Mouse (Mus musculus) adrenal gland, postnatal 36 days (tissue): ENCODE measurements at regions not wholly inside any gene's neighbourhood (a gene's known extent, or its start where the extent isn't known, plus 50 kb on each side); places are given as distances from the start of the nearest gene placed in this dataset.

Experiments
- DNase-seq, 2 experiments: peaks; one replicate each; pipeline ENCODE4 v3.0.0; 2021; ENCODE audit warnings: mixed read lengths in 1 of 2

DNA sequence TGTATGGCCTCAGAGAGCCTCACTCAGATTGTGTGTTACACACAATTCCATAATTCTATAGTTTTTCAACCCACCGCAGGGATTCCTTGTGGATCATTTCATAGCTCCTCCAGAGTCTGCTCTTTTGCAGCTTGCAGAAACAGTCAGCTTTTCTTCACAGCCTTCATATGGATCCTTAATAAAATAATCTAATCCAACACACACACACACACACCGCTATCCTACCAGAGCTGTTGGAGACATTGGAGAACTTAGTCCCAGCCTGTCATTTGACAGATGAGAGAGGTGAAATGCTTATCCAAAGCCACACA lies 71.2 kb upstream of the Foxo1 start:
- DNase-seq = no peak

DNA sequence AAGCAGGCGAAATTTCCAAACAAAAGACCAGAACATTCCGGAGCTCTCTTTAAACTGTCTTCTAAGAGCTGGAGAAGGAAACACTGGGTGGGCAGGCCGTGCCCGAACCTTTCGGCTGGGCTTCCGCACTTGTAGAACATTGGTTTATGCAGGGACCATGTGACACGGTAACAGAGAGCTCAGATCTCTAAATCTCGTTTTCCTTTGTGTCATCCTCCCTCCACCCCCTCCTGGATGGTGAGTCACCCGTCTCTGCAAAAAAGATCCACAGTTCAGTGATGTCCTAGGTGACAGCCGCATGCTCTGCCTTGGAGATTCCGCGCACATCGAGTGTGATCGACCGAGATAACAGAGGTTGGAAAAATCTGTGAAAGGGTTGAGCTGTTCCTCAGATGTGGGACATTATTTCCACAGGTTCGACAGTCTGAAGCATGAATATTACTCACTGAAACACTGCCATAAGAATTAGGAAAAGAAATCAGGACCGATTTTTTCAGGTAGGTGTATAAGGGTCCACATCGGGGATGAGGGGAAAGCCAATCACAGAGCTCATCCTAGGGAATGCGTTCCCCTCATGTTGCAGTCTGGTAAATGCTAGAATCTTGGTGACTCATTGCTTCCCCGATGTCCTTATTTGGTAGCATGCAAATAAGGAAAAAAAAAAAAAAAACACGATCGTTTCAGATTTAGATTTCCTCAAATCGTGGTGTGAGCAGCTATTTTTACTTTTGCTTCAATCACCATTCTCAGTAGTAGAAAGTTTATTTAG lies 70.0 kb upstream of the Foxo1 start:
- peak; percentile 88 to 90 for DNase-seq

DNA sequence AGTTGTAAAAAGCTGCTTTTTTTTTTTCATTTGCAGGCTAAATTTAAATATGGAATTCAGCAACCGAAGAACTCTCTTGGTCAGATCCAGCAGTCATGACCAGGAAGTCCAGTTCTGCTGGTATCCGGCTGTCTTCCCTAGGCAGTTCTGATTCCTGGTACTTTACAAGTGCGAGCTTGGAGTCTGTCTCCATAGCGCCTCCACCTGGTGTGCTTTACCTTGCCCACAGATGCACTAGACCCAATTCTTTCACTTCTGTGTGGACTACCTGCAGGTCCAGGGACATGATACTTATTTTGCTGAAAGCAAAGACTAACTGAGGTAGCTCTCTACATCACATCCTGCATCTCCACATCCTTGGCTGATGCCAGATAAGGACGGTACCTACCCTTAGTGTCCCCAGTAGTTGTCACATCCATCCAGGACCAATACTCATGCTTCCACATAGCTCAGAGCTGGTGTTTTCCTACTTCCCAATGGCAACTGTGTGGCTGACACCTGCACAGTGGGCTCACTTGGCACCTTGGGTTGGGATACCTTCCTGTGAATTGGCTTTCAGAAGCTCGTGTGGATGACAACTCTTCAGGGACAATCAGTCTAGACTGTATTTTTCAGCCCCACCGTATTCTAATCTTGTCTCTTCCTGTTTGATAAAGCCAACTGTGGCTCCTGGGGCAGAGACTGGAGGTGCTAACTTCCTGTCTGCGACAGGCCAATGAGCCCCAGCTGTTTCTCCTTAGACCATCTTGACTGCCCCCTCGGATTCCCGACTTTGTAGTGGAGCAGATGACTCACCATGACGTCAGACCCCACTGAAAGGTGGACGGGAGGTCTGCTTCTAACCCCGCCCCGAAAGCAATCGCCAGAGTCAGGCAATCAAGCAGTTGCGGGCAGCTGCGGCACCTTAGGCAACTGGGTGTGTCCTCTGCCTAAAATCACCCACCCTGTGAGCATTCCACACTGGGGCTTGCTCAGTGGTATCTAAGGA lies 69.1 kb upstream of the Foxo1 start:
- DNase-seq = peak; percentile 65 to 70

DNA sequence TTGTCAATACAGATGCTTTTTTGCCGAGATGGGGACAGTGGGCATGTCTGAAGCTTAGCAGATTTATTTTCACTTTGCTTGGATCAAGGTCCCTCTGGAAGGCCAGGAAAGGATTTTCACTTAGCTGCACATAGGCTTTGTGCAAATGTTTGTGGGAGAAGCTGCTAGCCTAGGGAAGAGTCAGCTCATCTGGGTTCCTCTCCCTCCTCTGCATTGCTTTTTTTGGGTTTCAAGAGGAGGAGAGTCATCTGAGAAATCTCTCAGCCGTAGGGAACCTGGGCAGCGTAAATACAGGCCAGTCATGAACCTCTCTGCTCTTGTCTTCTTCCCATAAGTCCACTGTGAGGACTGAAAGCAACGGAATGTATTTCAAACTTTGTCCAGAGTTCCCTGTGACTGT lies 68.0 kb upstream of the Foxo1 start:
- no peak for DNase-seq

DNA sequence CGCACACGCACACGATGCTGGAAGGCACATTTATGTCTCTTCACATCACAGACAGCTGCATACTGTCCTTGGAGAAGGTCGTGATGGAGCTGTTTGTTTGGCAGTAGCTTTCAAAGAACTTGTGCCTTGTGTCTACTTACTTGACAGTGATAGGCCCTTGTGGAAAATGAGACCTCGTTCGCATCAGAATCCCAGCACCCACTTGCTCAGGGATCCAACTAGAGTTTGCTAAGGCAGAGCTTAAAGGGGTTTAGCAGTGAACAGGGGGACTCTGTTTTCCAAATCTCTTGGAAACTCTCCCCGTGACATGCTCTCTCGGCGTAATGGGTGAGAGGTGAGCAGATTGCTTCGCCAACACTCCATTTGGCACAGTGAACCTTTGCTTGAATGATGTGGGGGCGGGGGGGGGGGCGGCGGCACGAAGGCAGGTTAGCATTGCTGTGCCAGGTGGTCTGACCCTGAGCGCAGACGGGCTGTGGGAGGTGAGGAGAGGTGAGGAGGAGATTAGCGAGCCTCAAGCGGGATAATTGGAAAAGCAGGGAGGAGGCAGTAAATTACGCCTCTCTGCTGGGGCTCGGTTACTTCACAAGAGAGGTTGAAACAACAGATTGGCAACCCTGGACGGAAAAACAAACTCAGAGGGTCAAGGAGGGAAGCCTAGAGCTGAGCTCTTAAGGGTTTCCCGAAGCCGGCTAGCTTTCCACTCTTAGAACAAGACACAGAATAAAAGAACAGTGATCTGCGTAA lies 57.4 kb upstream of the Foxo1 start:
- peak in 1 of 2 experiments; percentile 13 for DNase-seq

DNA sequence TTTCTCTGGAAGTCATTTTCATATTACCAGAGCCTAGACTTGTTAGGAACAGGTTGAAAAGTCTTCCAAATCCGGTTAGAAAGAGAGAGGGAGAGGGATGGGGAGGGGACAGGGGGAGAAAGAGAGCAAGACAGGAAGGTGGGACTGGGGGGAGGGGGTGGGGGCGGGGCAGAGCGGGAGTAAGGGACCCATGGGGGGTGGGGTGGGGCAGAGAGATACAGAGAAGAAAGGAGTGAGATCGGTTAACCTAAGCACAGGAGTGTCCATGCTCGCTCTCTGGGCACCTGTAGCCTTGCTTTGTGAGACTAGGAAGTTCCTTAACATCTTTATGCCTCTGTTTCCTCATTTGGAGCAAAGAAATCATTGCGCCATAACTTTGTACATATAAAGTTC lies 56.8 kb upstream of the Foxo1 start:
- DNase-seq = no peak

DNA sequence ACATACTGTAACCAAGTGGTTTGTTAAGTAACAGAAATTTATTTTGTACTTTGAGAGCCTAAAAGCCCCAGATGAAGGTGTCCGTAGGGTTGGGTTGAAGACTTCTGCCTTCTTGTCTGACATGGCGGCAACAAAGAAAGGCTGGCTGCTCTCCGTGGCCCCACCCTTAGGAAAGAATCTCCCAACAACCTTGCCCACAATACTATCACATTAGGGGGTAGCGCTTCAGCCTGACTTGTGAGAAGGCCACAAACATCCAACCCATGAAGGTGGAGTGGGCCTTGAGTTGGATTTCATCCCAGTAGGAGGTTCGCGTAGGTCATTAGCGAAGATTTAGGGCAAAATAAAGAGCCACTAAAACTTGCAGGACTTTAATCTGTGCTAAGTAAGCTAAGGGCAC lies 54.0 kb upstream of the Foxo1 start:
- no peak for DNase-seq

DNA sequence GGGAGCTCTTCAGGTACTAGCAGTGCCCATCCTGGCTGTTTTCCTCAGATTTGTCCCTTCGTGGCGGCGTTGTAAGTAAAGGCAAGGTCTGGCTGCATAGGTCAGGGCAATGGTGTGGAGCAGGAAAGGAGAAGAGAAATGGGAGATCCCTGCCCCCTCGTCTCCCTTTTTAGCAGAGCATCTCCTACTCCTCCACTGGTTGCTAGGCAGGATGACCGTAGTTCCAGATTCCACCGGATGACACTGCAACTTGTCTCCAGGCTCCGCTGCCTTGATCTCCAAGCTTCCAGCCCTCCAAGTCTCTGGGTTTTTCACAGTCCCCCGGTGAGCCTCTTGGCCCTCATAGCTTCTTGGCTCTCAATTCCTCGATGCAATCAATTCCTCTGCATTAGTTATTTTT lies 53.1 kb upstream of the Foxo1 start:
- DNase-seq = no peak
